Mouse (Mus musculus): ENCODE results near the gene Rad51d.

DNA sequence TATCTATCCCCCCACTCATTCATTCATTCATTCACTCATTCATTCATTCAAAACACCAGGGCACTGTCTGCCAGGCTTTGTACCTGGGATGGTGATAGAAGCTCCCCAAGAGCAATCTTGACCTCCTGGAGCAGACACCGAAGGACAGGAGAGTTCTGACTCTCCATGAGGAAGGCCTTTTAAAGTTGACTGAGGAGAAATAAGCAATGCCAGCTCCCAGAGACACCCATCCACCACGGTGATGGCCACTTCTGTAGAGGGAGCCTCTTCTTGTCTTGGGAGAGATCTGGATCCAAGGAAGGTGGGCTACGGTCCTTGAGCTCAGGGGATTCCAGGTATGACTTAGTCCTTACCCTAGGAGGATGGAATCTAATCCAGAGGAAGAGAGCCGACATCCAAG, 19.8 kb upstream of the Rad51d start, which contains the start of gene Unc45b:
- no peak for TF ChIP-seq EP300 (optimal IDR thresholded peaks at IDR 0.05)
- no peak for TF ChIP-seq CTCF (IDR thresholded peaks at IDR 0.05; ENCODE audit: low read depth)
